Mouse (Mus musculus): Measurements from ENCODE around the gene Pvalb.

GRCm38 (mm10) chr15:78234823-78235509 is 28.8 kb upstream of the Pvalb start:
- TF ChIP-seq POLR2A (IDR thresholded peaks at IDR 0.05; ENCODE audit: insufficient read depth, low read length) (no peak), EP300 (IDR thresholded peaks at IDR 0.05; ENCODE audit: insufficient read depth, low read depth, low read length) (no peak)
